Mouse (Mus musculus) midbrain, postnatal 0 days (tissue): ENCODE results near the gene Ces3a. TPM values are rescaled to one million over a fixed set of nuclear protein-coding genes. Genes with fewer than 3 reads are reported as not detected.
"Not testable (repeated sequence)": the region's sequence is repeated elsewhere in the genome, so short reads cannot be mapped to it uniquely, and the experiment has no call there.

Source experiments
- ATAC-seq: fragments of 200-750 bp; cut with Nextera tagmentation; 2 replicates; pipeline ENCODE4 v1.8.0; 2017; ENCODE audit warnings: moderate number of reproducible peaks, mild to moderate bottlenecking, moderate TSS enrichment, moderate library complexity; ENCODE audit not compliant: low FRiP score
- DNase-seq: peaks from one replicate; pipeline ENCODE4 v3.0.0-alpha.2; 2015; ENCODE audit warnings: low spot score
- H3K27ac ChIP-seq: fragments of 300-500 bp; sonication (generic); 2 replicates; pipeline ENCODE4 v1.5.1; 2014; ENCODE audit warnings: low read depth, mild to moderate bottlenecking, low read length, mixed read lengths
- H3K27me3 ChIP-seq: fragments of 300-500 bp; sonication (generic); 2 replicates; pipeline ENCODE4 v1.6.1; 2014; ENCODE audit warnings: low read length, control low read depth, mixed read lengths; ENCODE audit not compliant: insufficient read depth
- H3K36me3 ChIP-seq: fragments of 300-500 bp; sonication (generic); 2 replicates; pipeline ENCODE4 v1.6.1; 2014; ENCODE audit warnings: low read length, control low read depth, mixed read lengths; ENCODE audit not compliant: insufficient read depth
- H3K4me1 ChIP-seq: fragments of 300-500 bp; sonication (generic); 2 replicates; pipeline ENCODE4 v1.6.1; 2014; ENCODE audit warnings: mild to moderate bottlenecking, control low read depth, antibody characterized with exemption, low read length, mixed read lengths; ENCODE audit not compliant: insufficient read depth
- H3K4me2 ChIP-seq: fragments of 300-500 bp; sonication (generic); 2 replicates; pipeline ENCODE4 v1.6.1; 2014; ENCODE audit warnings: low read depth, mild to moderate bottlenecking, low read length, mixed read lengths; ENCODE audit not compliant: poor library complexity, severe bottlenecking
- H3K4me3 ChIP-seq: fragments of 300-500 bp; sonication (generic); 2 replicates; pipeline ENCODE4 v1.5.1; 2014; ENCODE audit warnings: low read depth, mild to moderate bottlenecking, low read length, moderate library complexity
- H3K9ac ChIP-seq: fragments of 300-500 bp; sonication (generic); replicated peaks from 2 replicates; pipeline ENCODE4 v1.6.1; 2014; ENCODE audit warnings: mild to moderate bottlenecking, low read length, moderate library complexity, mixed read lengths; ENCODE audit not compliant: poor library complexity, severe bottlenecking
- H3K9me3 ChIP-seq: fragments of 300-500 bp; sonication (generic); 2 replicates; pipeline ENCODE4 v1.6.1; 2016; ENCODE audit warnings: low read length, control low read depth
- CTCF ChIP-seq: IDR thresholded peaks from 2 replicates; pipeline ENCODE4 v1.5.1; 2016; ENCODE audit warnings: antibody characterized with exemption, mild to moderate bottlenecking
- WGBS: fragments of 180-500 bp; shearing (Covaris S2); extraction: QIAGEN DNeasy Blood & Tissue Kit; methylation state at CpG from one replicate; pipeline ENCODE4 v1.1.7; 2014; 5-methylcytosine and 5-hydroxymethylcytosine counted together
- polyA plus RNA-seq: library from polyadenylated mRNA; unstranded; fragments of >200 nt; fragmentation: Nextera tagmentation; extraction: Ambion mirVana; gene quantifications from 2 replicates; pipeline ENCODE4 v1.2.1, GENCODE M21; 2015
- total RNA-seq: library from RNA; depleted of rRNA; stranded (reverse); fragments of >200 nt; gene quantifications from 2 replicates; pipeline ENCODE4 v1.2.3, GENCODE M21; 2014

The Ces3a gene
- total and polyA plus RNA-seq, 2 experiments from 2014 or later, result not detected

DNA sequence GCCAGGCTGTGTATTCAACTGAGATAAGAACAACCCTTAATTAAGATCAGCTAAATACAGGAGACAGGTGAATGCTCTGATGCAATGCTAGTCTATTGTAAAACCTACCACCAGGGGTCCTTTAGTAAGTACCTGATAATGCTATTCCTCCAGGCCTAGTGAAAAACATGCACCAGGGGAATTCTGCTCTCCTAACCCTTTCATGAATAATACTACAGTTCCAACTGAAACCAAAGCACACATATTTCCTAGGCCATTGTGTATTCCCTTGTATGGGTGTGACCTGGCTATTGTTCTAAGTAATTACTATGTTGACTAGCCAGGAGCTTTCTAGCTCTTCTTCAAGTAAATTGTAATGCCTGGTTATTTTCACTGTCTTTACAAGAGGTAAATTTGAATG lies 11.7 kb downstream of the Ces3a start:
- no peaks in the 10 kb centered on the region for H3K36me3 ChIP-seq
- ATAC-seq (no peak), DNase-seq (no peak)
- 0 out of 2 replicates have a peak, but pooled peaks cover 3% of the 10 kb centered on the region for H3K9me3 ChIP-seq
- TF ChIP-seq CTCF, result no peak
- no peaks in the 10 kb centered on the region for H3K4me1 ChIP-seq
- H3K27ac ChIP-seq, result no peak overlapping the region
- H3K4me3 ChIP-seq, result no peak overlapping the region
- no peaks in the 10 kb centered on the region for H3K27me3 ChIP-seq
- no peak overlapping the region for H3K9ac ChIP-seq
- no peak overlapping the region for H3K4me2 ChIP-seq

DNA sequence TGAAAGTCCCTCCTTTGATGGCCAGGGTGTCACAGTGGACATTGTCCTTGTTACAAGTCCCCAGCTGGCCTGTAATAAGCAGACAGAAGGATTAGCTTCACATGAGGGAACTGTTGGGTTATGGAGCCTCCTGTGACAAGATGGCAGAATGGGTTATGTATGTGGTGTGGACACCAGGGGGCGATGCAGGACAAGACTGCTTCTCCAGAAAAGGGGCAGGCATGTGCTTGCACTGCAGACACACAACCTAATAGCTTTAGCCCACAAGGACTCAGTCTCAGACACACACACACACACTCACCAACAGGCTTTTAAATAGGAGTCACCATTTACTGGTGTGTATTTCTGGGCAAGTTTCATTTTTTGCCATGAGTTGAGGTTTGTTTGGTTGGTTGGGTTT lies 18.4 kb downstream of the Ces3a start:
- Histone ChIP-seq H3K27me3 (no peaks in the 10 kb centered on the region), H3K4me3 (no peak overlapping the region), H3K9ac (no peak overlapping the region), H3K36me3 (no peaks in the 10 kb centered on the region), H3K9me3 (0 out of 2 replicates have a peak, but pooled peaks cover 3% of the 10 kb centered on the region), H3K27ac (no peak overlapping the region), H3K4me2 (no peak overlapping the region), H3K4me1 (no peaks in the 10 kb centered on the region)
- peak; percentile 55 for TF ChIP-seq CTCF
- DNase-seq (peak; percentile 46), ATAC-seq (no peak; the same call in 1 of the 2 replicates)
- WGBS, result 13% methylated on average over 1 of the region's 1 CpGs

DNA sequence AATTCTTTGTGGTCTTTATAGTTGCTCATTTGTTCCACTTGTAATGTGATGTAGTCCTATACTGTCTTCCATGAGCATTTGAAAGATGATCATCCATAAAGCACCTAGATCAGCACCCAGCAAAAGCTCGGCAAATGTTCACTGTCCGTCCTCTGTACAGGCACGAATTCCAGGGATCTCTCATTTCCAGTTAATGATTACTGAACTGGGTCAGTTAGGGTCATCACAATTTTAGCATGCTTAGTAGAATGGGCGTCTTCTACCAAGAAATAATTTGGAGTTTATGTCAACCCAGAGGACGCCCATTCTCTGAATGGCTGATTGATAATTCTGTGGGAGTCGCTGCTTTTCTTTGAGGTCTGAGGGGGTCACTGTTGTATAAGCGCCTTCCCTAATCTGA lies 19.5 kb downstream of the Ces3a start:
- not testable (repeated sequence) for H3K9ac ChIP-seq, H3K4me3 ChIP-seq, H3K9me3 ChIP-seq, H3K36me3 ChIP-seq, H3K27me3 ChIP-seq, H3K4me2 ChIP-seq, H3K4me1 ChIP-seq, ATAC-seq, DNase-seq, H3K27ac ChIP-seq
- WGBS, result 78% methylated on average over 7 of the region's 7 CpGs

DNA sequence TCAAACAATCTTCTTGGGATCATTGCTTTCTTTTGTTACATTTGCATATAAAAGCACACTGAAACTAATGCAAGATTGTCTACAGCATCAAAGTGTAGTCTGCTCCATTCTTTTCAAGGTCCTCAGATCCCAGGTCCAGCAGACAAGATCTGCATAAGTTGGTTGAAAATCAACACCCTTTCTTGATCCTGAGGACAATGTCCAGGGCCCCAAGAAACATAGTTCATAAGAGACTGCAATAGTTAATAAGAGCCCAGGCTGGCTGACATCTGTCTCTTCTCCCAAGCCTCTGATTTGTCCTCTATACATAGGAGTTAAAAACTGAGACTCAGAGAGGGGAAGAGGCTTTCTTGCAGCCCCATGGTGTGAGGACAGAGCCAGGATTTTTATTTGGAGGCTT lies 20.6 kb downstream of the Ces3a start:
- H3K4me1 ChIP-seq, result no peaks in the 10 kb centered on the region
- no peak overlapping the region for H3K9ac ChIP-seq
- H3K27me3 ChIP-seq, result no peaks in the 10 kb centered on the region
- DNase-seq (no peak), ATAC-seq (no peak)
- no peak overlapping the region for H3K4me2 ChIP-seq
- no peak overlapping the region for H3K4me3 ChIP-seq
- no peaks in the 10 kb centered on the region for H3K36me3 ChIP-seq
- H3K9me3 ChIP-seq, result no peaks in the 10 kb centered on the region
- TF ChIP-seq CTCF, result no peak
- no peak overlapping the region for H3K27ac ChIP-seq

DNA sequence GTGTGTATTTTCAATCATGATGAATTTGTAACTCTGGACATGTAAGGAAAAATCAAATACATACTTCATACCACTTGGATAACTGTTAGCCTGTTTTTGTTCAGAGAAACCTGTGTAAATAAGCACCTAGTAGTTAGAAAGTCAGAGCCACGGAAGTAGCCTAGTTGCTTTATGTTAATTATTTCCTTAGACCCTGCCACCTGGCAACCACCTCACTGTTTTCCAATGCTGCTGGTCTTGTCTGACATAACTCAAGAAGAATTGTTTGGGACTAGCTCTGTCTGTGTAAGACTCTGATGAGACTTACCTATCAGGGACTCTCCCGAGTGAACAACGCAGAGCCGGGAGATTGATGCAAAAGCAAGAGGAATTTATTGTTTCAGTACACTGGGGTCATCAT lies 28.2 kb downstream of the Ces3a start:
- Histone ChIP-seq H3K4me3 (no peak overlapping the region), H3K9ac (no peak overlapping the region), H3K9me3 (no peaks in the 10 kb centered on the region), H3K36me3 (no peaks in the 10 kb centered on the region), H3K27ac (no peak overlapping the region), H3K4me2 (no peak overlapping the region), H3K27me3 (no peaks in the 10 kb centered on the region), H3K4me1 (no peaks in the 10 kb centered on the region)
- WGBS, result 97% methylated on average over 4 of the region's 4 CpGs
- TF ChIP-seq CTCF, result no peak
- ATAC-seq, result no peak
- DNase-seq, result no peak

DNA sequence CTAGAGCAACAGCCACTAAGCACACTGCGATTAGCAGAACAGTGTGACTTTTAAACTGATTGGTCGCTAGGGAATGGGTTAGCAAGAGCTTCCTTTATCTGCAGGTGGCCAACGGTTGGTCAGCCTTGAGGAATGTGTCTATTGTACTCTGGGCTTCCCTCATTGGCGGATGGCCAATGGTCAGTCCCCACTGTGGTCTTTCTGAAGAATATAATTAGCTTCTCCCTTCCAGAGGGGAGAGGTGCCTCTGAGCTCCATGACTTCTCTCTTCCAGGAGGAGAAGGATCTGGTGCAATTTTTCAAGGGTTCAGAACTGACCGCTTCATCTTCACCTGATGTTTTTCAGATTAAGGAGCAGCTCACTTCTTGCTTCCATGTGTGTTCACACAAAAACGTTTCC lies 28.7 kb downstream of the Ces3a start:
- WGBS, result 64% methylated on average over 6 of the region's 6 CpGs
- H3K27me3 ChIP-seq, result no peaks in the 10 kb centered on the region
- H3K4me2 ChIP-seq, result no peak overlapping the region
- ATAC-seq, result no peak
- no peak overlapping the region for H3K27ac ChIP-seq
- DNase-seq, result no peak
- H3K9ac ChIP-seq, result no peak overlapping the region
- TF ChIP-seq CTCF, result no peak
- no peaks in the 10 kb centered on the region for H3K9me3 ChIP-seq
- H3K4me3 ChIP-seq, result no peak overlapping the region
- H3K36me3 ChIP-seq, result no peaks in the 10 kb centered on the region
- no peaks in the 10 kb centered on the region for H3K4me1 ChIP-seq

DNA sequence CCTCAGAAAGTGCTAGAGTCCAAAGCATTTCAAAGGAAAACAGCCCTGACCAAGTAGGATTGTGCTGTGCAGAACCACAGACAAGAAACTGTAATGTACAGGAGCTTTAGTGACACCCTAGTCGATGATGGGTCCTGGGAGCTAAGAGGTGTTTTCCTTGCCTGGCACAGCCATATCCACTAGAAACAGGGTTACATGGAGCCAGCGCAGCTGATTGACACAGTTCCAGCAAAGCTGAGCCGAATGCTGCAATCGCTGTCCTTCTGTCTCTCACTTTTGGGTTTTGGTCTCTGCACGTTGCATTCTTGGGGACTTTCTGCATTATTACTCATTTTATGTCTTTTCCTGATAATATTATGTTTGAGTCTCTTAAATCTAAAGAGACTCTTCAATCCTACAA lies 30.2 kb downstream of the Ces3a start:
- WGBS, result 90% methylated on average over 5 of the region's 5 CpGs

More for the DNA sequence above, 30.2 kb downstream of the Ces3a start:
- Histone ChIP-seq H3K27me3 (no peaks in the 10 kb centered on the region), H3K4me1 (no peaks in the 10 kb centered on the region), H3K9ac (no peak overlapping the region), H3K27ac (no peak overlapping the region), H3K4me3 (no peak overlapping the region), H3K4me2 (no peak overlapping the region), H3K9me3 (no peaks in the 10 kb centered on the region), H3K36me3 (no peaks in the 10 kb centered on the region)
- TF ChIP-seq CTCF, result no peak
- no peak for ATAC-seq
- no peak for DNase-seq
